Mouse (Mus musculus) gonadal fat pad, adult 2 months (tissue): ENCODE data around the gene Plekhg4. TPM values are rescaled to one million over a fixed set of nuclear protein-coding genes. Genes with fewer than 3 reads are reported as not detected.

ENCODE experiments used
- DNase-seq: peaks from one replicate; pipeline ENCODE4 v3.0.0-alpha.2; 2012; ENCODE audit warnings: low read depth
- polyA plus RNA-seq: library from polyadenylated mRNA; depleted of rRNA; stranded (reverse); fragments of >200 nt; gene quantifications from 2 replicates; pipeline ENCODE4 v1.2.3, GENCODE M21; 2012; rRNA removed

The Plekhg4 gene
- polyA plus RNA-seq = 2.4 and 2.7 TPM in 2 replicates

- DNase-seq = no peak
These were observed at the start of gene Plekhg4 for GRCm38 (mm10) chr8:105373032-105373431. TSS of gene Plekhg4 (plus strand) at chr8:105373274.

- no peak for DNase-seq
These were observed 47.4 kb upstream of the Plekhg4 start for GRCm38 (mm10) chr8:105325641-105326093.

- DNase-seq = no peak
These were observed 46.9 kb upstream of the Plekhg4 start, which contains the start of the genes Lrrc29 and Tmem208 for GRCm38 (mm10) chr8:105326141-105326672. TSS of gene Lrrc29 (minus strand) at chr8:105326278. TSS of gene Tmem208 (plus strand) at chr8:105326354.

- no peak for DNase-seq
These were observed 46.1 kb upstream of the Plekhg4 start for GRCm38 (mm10) chr8:105326968-105327367.

- no peak for DNase-seq
These were observed 42.7 kb upstream of the Plekhg4 start for GRCm38 (mm10) chr8:105330325-105330724.

GRCm38 (mm10) chr8:105331469-105331868 is 41.6 kb upstream of the Plekhg4 start:
- DNase-seq = no peak

- no peak for DNase-seq
These were observed 41.1 kb upstream of the Plekhg4 start for GRCm38 (mm10) chr8:105331931-105332330.

GRCm38 (mm10) chr8:105332523-105332922 is 40.6 kb upstream of the Plekhg4 start:
- DNase-seq = no peak

- no peak for DNase-seq
These were observed 36.5 kb upstream of the Plekhg4 start for GRCm38 (mm10) chr8:105336373-105337130.

- no peak for DNase-seq
These were observed 34.1 kb upstream of the Plekhg4 start for GRCm38 (mm10) chr8:105338992-105339391.

GRCm38 (mm10) chr8:105339886-105340635 is 33.0 kb upstream of the Plekhg4 start:
- no peak for DNase-seq

GRCm38 (mm10) chr8:105341399-105341798 is 31.7 kb upstream of the Plekhg4 start:
- no peak for DNase-seq

GRCm38 (mm10) chr8:105342768-105343167 is 30.3 kb upstream of the Plekhg4 start:
- no peak for DNase-seq

GRCm38 (mm10) chr8:105343791-105344574 is 29.1 kb upstream of the Plekhg4 start:
- no peak for DNase-seq

GRCm38 (mm10) chr8:105345061-105345975 is 27.8 kb upstream of the Plekhg4 start:
- DNase-seq = no peak

- DNase-seq = no peak
These were observed 26.3 kb upstream of the Plekhg4 start for GRCm38 (mm10) chr8:105346611-105347427.

GRCm38 (mm10) chr8:105347428-105348221 is 25.4 kb upstream of the Plekhg4 start, which contains the start of gene Fhod1:
TSS of gene Fhod1 (minus strand) at chr8:105347953.
- DNase-seq = no peak

GRCm38 (mm10) chr8:105348450-105349095 is 24.5 kb upstream of the Plekhg4 start, which contains the start of gene Slc9a5:
TSS of gene Slc9a5 (plus strand) at chr8:105348843.
- no peak for DNase-seq
